Mouse (Mus musculus): Measurements from ENCODE around the gene Nkain2. TPM values are rescaled to one million over a fixed set of nuclear protein-coding genes. Genes with fewer than 3 reads are reported as not detected.
A peak's percentile ranks its signal among the peaks of the same experiment; 100 is the strongest.

Gene Nkain2
- total and polyA plus RNA-seq, 2 experiments from 2014 or later = 23.3 to 45.0 TPM

DNA sequence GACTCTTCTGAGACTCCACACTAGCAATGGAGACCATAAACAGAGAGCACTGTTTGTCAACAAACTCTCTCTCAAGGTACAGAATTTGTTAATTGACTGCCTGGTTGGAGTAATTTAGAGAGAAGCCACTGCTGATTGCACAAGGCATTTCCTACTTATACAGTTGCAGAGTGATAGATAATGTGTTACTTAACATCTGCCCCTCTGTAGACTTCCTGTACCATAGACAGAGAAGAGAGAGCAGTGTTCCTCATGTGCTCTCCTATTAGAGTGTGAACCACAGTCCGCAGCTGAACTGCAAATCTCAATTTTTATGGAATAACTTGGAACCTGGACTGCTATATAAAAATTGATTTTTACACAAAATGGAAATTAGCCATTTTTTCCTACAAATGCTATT, 1022.0 kb downstream of the Nkain2 start:
- ATAC-seq (ENCODE audit: low FRiP score) (no peak), DNase-seq (ENCODE audit: low spot score) (no peak)
- H3K9ac ChIP-seq (replicated peaks; ENCODE audit: low read length, poor library complexity, severe bottlenecking) = no peak overlapping the region
- H3K36me3 ChIP-seq (ENCODE audit: insufficient read depth, low read length) = no peaks in the 10 kb centered on the region
- WGBS = 86% methylated on average over 1 of the region's 1 CpGs
- H3K27ac ChIP-seq (ENCODE audit: low read depth, low read length) = no peak overlapping the region
- no peak overlapping the region for H3K4me3 ChIP-seq (ENCODE audit: low read depth, low read length)
- H3K9me3 ChIP-seq (ENCODE audit: low read length) = no peaks in the 10 kb centered on the region
- no peak overlapping the region for H3K4me2 ChIP-seq (ENCODE audit: low read depth, low read length, poor library complexity, severe bottlenecking)
- H3K4me1 ChIP-seq (ENCODE audit: insufficient read depth, low read length) = no peaks in the 10 kb centered on the region
- H3K27me3 ChIP-seq (ENCODE audit: insufficient read depth, low read length) = no peaks in the 10 kb centered on the region
- TF ChIP-seq CTCF (IDR thresholded peaks at IDR 0.05) = no peak

DNA sequence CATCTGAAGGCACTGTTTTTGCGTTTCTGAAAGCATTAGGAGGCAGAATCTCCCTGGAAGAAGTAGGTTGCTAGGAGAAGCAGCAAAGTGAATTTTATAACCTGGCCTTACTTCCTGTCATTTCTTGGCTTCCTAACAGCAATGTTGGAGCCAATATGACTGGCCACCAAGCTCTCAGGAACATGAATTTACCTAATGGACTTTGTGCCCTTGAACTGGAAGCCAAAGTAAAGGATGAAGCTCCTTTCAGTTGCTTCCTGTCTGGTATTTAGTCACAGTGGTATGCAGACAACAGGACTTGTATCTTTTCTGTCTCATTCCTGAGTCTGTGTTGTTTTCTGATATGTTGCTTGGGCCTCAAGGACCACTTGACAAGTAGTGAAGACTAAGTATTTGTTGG, 1063.2 kb downstream of the Nkain2 start:
- H3K4me2 ChIP-seq (ENCODE audit: low read depth, low read length, poor library complexity, severe bottlenecking) = no peak overlapping the region
- no peak overlapping the region for H3K4me3 ChIP-seq (ENCODE audit: low read depth, low read length)
- no peaks in the 10 kb centered on the region for H3K36me3 ChIP-seq (ENCODE audit: insufficient read depth, low read length)
- no peaks in the 10 kb centered on the region for H3K9me3 ChIP-seq (ENCODE audit: low read length)
- H3K27me3 ChIP-seq (ENCODE audit: insufficient read depth, low read length) = no peaks in the 10 kb centered on the region
- no peak for ATAC-seq (ENCODE audit: low FRiP score)
- TF ChIP-seq CTCF (IDR thresholded peaks at IDR 0.05) = no peak
- no peaks in the 10 kb centered on the region for H3K4me1 ChIP-seq (ENCODE audit: insufficient read depth, low read length)
- DNase-seq (ENCODE audit: low spot score) = no peak
- 71% methylated on average over 1 of the region's 1 CpGs for WGBS
- no peak overlapping the region for H3K9ac ChIP-seq (replicated peaks; ENCODE audit: low read length, poor library complexity, severe bottlenecking)
- H3K27ac ChIP-seq (ENCODE audit: low read depth, low read length) = no peak overlapping the region

DNA sequence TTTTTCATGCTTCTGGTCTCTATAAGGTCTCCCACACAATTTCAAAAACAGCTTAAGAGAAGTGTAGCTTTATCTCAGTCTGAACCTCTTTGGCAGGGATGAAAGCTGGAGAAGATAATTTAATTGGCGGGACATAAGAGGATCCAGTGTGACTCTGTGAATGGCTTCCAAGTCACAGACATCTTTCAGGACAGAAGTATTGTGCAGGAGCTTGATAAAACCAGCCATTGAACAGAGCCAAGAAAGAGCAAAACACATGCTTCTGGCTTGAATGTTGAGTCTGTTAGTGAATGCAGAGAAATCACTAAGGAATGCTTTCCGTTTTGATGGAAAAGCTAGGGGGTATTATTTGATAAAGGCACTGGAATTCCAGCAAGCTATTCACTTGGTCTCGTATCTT, 1077.7 kb downstream of the Nkain2 start:
- 31% methylated on average over 3 of the region's 3 CpGs for WGBS
- ATAC-seq (ENCODE audit: low FRiP score) = 0 out of 2 replicates have a peak, but pooled peaks have one; percentile 34
- Histone ChIP-seq H3K9ac (replicated peaks; ENCODE audit: low read length, poor library complexity, severe bottlenecking) (no peak overlapping the region), H3K27me3 (ENCODE audit: insufficient read depth, low read length) (no peaks in the 10 kb centered on the region), H3K4me3 (ENCODE audit: low read depth, low read length) (no peak overlapping the region), H3K9me3 (ENCODE audit: low read length) (no peaks in the 10 kb centered on the region), H3K4me2 (ENCODE audit: low read depth, low read length, poor library complexity, severe bottlenecking) (no peak overlapping the region), H3K36me3 (ENCODE audit: insufficient read depth, low read length) (no peaks in the 10 kb centered on the region), H3K4me1 (ENCODE audit: insufficient read depth, low read length) (no peaks in the 10 kb centered on the region), H3K27ac (ENCODE audit: low read depth, low read length) (no peak overlapping the region)
- DNase-seq (ENCODE audit: low spot score) = peak; percentile 1
- TF ChIP-seq CTCF (IDR thresholded peaks at IDR 0.05) = no peak

DNA sequence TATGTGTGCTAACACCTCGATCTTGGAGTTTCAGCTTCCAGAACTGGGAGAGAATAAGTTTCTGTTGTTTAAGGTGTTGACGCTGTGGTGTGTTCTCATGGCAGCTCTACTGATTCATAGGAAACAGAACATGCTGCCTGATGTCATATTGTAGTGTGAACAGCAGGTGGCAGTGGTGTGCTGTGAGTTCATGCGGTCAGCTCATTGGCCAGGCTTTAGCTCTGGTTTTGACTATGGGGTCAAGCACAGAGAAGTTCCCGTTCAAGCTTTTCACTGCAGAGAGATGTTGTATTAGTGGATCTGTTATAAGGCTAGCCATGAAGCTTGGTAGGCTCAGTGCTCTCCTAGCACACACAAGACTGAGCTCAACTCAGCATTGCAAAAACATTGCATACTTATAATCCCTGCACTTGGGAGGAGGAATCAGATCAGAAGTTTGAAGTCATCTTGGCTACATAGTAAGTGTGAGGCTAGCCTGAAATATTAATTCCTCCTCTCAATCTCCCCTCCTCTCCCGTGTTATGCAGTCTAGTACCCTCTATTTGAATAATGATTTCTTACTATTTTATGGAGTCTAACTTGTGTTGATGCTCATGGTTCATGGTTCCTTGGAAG, 1147.7 kb downstream of the Nkain2 start:
- ATAC-seq (ENCODE audit: low FRiP score) (peak; percentile 78; the same call in 1 of the 2 replicates), DNase-seq (ENCODE audit: low spot score) (peak; percentile 86)
- peak; percentile 98 for TF ChIP-seq CTCF (IDR thresholded peaks at IDR 0.05)
- H3K4me3 ChIP-seq (ENCODE audit: low read depth, low read length) = no peak overlapping the region
- H3K27ac ChIP-seq (ENCODE audit: low read depth, low read length) = no peak overlapping the region
- WGBS = 16% methylated on average over 5 of the region's 5 CpGs
- H3K4me1 ChIP-seq (ENCODE audit: insufficient read depth, low read length) = no peaks in the 10 kb centered on the region
- H3K9ac ChIP-seq (replicated peaks; ENCODE audit: low read length, poor library complexity, severe bottlenecking) = no peak overlapping the region
- no peaks in the 10 kb centered on the region for H3K9me3 ChIP-seq (ENCODE audit: low read length)
- H3K36me3 ChIP-seq (ENCODE audit: insufficient read depth, low read length) = no peaks in the 10 kb centered on the region
- H3K27me3 ChIP-seq (ENCODE audit: insufficient read depth, low read length) = no peaks in the 10 kb centered on the region
- no peak overlapping the region for H3K4me2 ChIP-seq (ENCODE audit: low read depth, low read length, poor library complexity, severe bottlenecking)

DNA sequence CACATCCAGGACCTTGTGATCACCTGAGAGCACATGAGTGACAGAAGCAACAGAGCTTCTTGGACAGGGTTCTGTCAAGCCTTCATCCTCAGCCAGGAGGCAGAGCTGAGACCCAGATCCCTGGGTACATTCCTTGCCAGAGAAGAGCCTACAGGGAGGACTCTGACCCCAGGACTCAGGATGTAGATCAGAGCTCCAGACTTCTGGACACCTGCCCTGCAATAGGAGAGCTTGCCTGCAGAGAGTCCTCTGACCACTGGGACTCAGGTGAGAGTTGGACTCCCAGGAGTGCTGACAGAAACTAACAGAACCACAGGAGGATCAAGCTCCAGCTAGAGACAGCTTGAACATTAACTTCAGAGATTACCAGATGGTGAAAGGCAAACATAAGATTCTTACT, 1162.2 kb downstream of the Nkain2 start:
- DNase-seq (ENCODE audit: low spot score) = no peak
- ATAC-seq (ENCODE audit: low FRiP score) = no peak
- Histone ChIP-seq H3K27me3 (ENCODE audit: insufficient read depth, low read length) (no peaks in the 10 kb centered on the region), H3K36me3 (ENCODE audit: insufficient read depth, low read length) (no peaks in the 10 kb centered on the region), H3K4me3 (ENCODE audit: low read depth, low read length) (no peak overlapping the region), H3K9ac (replicated peaks; ENCODE audit: low read length, poor library complexity, severe bottlenecking) (no peak overlapping the region), H3K9me3 (ENCODE audit: low read length) (no peaks in the 10 kb centered on the region), H3K4me2 (ENCODE audit: low read depth, low read length, poor library complexity, severe bottlenecking) (no peak overlapping the region), H3K4me1 (ENCODE audit: insufficient read depth, low read length) (no peaks in the 10 kb centered on the region), H3K27ac (ENCODE audit: low read depth, low read length) (no peak overlapping the region)
- TF ChIP-seq CTCF (IDR thresholded peaks at IDR 0.05) = no peak

DNA sequence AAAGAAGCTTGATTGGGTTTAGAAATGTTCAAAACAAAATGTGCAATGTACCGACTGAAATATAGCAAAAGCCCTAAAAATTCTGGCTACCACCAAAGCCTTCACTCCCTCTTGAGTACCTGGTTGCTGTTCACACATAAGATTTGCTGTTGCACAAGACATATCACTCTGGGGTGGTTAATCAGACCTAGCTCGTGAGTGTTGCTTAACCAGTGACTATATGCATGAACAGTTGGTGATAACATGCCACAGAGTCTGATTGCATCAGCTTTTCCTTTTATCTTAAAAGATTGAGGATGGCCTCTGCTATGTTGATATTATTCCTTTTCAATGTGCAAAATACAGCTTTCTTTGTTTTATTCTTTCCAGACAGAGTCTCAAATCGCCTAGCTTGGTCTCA, 1243.0 kb downstream of the Nkain2 start:
- Histone ChIP-seq H3K4me1 (ENCODE audit: insufficient read depth, low read length) (no peaks in the 10 kb centered on the region), H3K27me3 (ENCODE audit: insufficient read depth, low read length) (no peaks in the 10 kb centered on the region), H3K4me2 (ENCODE audit: low read depth, low read length, poor library complexity, severe bottlenecking) (no peak overlapping the region), H3K4me3 (ENCODE audit: low read depth, low read length) (no peak overlapping the region), H3K9me3 (ENCODE audit: low read length) (no peaks in the 10 kb centered on the region), H3K36me3 (ENCODE audit: insufficient read depth, low read length) (no peaks in the 10 kb centered on the region), H3K9ac (replicated peaks; ENCODE audit: low read length, poor library complexity, severe bottlenecking) (no peak overlapping the region), H3K27ac (ENCODE audit: low read depth, low read length) (no peak overlapping the region)
- ATAC-seq (ENCODE audit: low FRiP score) (no peak), DNase-seq (ENCODE audit: low spot score) (no peak)
- no peak for TF ChIP-seq CTCF (IDR thresholded peaks at IDR 0.05)
- WGBS = 91% methylated on average over 3 of the region's 3 CpGs

All from midbrain, postnatal 0 days (tissue).